Mouse (Mus musculus) gastrocnemius, adult 8-10 months (tissue): ENCODE measurements around the gene Rtn4rl1. TPM values are rescaled to one million over a fixed set of nuclear protein-coding genes. Genes with fewer than 3 reads are reported as not detected.
"Not testable (repeated sequence)": the region's sequence is repeated elsewhere in the genome, so short reads cannot be mapped to it uniquely, and the experiment has no call there.

Experiments used
- DNase-seq, 2 experiments: peaks; one replicate each; pipeline ENCODE4 v3.0.0; 2022; ENCODE audit warnings: low spot score in 2 of 2
- microRNA-seq: library from miRNA; unstranded; fragments of <30 nt; microRNA quantifications from one replicate; pipeline ENCODE4 v1.2.0, GENCODE M21; 2022
- total RNA-seq, 4 experiments: library from RNA; stranded (reverse); gene quantifications; 2 replicates each; pipeline ENCODE4 v1.2.4; 2022

Gene Rtn4rl1
- total RNA-seq, 4 experiments from 2014 or later, result 0.63 to 1.3 (median 0.94) TPM

- DNase-seq, result no peak
Observed at GRCm38 (mm10) chr11:75294862-75295261, 101.3 kb downstream of the Rtn4rl1 start.

GRCm38 (mm10) chr11:75295534-75295933, 102.0 kb downstream of the Rtn4rl1 start:
- DNase-seq, result not testable (repeated sequence)

GRCm38 (mm10) chr11:75296406-75297005, 102.9 kb downstream of the Rtn4rl1 start:
- no peak for DNase-seq

DNA sequence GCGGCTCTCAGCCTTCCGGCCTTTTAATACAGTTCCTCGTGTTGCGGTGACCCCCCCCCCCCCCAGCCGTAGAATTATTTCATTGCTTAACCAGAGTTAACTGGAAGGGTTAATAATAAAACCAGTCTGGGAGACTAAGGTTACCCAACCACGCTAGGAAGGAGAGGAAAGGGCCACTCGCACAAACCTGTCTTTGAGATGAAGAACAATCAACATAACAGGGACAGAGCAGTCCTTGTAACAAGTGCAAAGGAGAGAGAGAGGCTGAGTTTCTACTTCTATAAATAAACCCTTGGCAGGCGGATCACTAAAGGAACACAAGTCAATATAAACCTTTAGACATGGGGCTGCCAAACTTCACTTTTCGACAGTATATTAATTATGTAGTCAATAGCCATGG, 104.0 kb downstream of the Rtn4rl1 start:
- no peak for DNase-seq

DNA sequence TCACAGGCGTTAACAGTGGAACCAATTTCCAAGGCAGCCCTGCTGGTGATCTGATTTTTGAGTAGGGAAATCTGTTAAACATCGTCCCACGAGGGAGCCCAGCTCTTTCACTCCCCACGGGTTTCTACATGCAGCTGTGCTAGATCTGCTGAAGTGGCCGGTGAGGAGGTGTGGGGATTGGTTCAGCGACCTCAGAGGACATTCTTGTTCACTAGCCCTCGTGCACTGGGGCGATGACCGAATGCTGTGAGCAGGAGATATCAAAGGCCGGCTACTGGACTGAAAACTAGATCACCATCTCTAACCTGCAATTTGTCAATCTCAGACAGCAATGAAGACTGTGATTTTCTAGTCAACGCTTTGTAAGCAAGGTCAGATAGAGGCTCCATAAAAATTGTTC, 104.9 kb downstream of the Rtn4rl1 start:
- no peak for DNase-seq

GRCm38 (mm10) chr11:75299786-75300185, 106.2 kb downstream of the Rtn4rl1 start:
- DNase-seq, result no peak

DNA sequence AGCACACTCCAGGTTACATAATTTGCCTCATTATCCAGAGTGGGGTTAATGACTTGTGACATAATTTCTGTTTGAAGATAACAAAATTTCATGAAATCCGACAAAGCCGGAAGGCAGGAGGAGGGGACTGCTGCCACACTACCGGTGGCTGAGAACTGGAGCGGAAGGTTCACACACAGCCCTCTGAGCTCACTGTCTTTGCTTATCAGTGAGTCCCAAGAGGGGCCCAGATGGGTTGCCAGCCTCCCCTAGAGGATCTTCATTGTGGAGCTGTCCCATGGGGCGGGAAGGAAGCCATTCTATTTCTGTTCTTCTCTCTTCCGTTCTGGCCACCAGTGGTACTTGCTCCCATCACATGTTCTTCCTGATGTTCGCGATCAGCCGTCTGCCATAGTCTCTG, 107.4 kb downstream of the Rtn4rl1 start:
- no peak for DNase-seq

GRCm38 (mm10) chr11:75304797-75305196, 111.2 kb downstream of the Rtn4rl1 start:
- no peak for DNase-seq

DNA sequence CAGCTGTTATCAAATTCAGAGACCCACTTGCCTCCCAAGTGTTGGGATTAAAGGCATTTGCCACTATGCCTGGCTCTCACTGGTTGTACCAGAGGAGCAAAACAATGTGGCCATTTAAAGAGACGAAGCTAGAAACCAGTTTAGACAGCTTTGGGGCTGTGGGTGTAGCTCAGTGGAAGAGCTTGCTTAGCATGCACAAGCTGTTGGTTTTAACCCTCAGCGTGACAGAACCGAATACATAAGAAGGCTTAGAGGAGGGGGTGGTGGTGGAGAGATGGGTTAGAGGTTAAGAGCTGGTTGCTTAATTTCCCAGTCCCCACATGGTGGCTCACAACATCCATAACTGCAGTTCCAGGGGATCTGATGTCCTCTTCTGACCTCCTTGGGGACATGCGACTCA, 115.1 kb downstream of the Rtn4rl1 start:
- no peak for DNase-seq

GRCm38 (mm10) chr11:75310813-75311212, 117.2 kb downstream of the Rtn4rl1 start:
- no peak for DNase-seq

GRCm38 (mm10) chr11:75311751-75312150, 118.2 kb downstream of the Rtn4rl1 start:
- no peak for DNase-seq

- DNase-seq, result no peak
Observed at GRCm38 (mm10) chr11:75313834-75314233, 120.3 kb downstream of the Rtn4rl1 start.

Small RNA genes within 50 kb of the gene (microRNA-seq; reads per million reads assigned to microRNA genes)
- gene Mir132, result 165 reads per million, percentile 57 among the genes with 10 or more reads in this experiment
- gene Mir212, result not detected

Other genes with a start within 250 kb of the Rtn4rl1 start
- 1 to 10 TPM; 2.7 to 5.0 (median 4.0) TPM for gene Hic1, start 24.3 kb upstream of the Rtn4rl1 start, total RNA-seq
- gene Ovca2, start 14.9 kb upstream of the Rtn4rl1 start, total RNA-seq, result 1 to 10 TPM; 2.0 to 4.5 (median 2.3) TPM
- 1 to 10 TPM; 4.2 to 6.9 (median 5.4) TPM for gene Dph1, start 2.5 kb upstream of the Rtn4rl1 start, total RNA-seq
- gene Rpa1, start 154.5 kb downstream of the Rtn4rl1 start, total RNA-seq, result 10 to 100 TPM; 67.0 to 73.3 (median 70.6) TPM
- 1 to 10 TPM; 4.0 to 5.4 (median 4.7) TPM for gene Smyd4, start 154.7 kb downstream of the Rtn4rl1 start, total RNA-seq
- 10 to 100 TPM; 21.1 to 74.1 (median 37.8) TPM for gene Serpinf1, start 228.9 kb downstream of the Rtn4rl1 start, total RNA-seq
- gene Serpinf2, start 245.8 kb downstream of the Rtn4rl1 start, total RNA-seq, result under 1 TPM in 1 of 4 experiments, not detected in 3; 0.38 TPM